Mouse (Mus musculus) heart, adult 2 months (tissue): ENCODE results near the gene Ptcra. TPM values are rescaled to one million over a fixed set of nuclear protein-coding genes. Genes with fewer than 3 reads are reported as not detected.

Experiments used
- DNase-seq, 2 experiments: peaks; one replicate each; pipeline ENCODE4 v3.0.0; 2021
- H3K27ac ChIP-seq: fragments of 200-600 bp; 2 replicates; pipeline ENCODE4 v1.8.1; 2022
- H3K27me3 ChIP-seq: fragments of 200-500 bp; 2 replicates; pipeline ENCODE4 v1.6.1; 2012; ENCODE audit warnings: mild to moderate bottlenecking, low read length, inconsistent platforms, mixed read lengths; ENCODE audit not compliant: control insufficient read depth, insufficient read depth
- H3K36me3 ChIP-seq: fragments of 200-500 bp; 2 replicates; pipeline ENCODE4 v1.6.1; 2012; ENCODE audit warnings: low read length, inconsistent platforms; ENCODE audit not compliant: control insufficient read depth, insufficient read depth
- H3K4me1 ChIP-seq: fragments of 200-500 bp; 2 replicates; pipeline ENCODE4 v1.6.1; 2011; ENCODE audit warnings: low read length; ENCODE audit not compliant: control insufficient read depth, insufficient read depth
- H3K4me3 ChIP-seq: fragments of 200-600 bp; 2 replicates; pipeline ENCODE4 v1.8.1; 2022
- H3K79me2 ChIP-seq: fragments of 200-500 bp; replicated peaks from 2 replicates; pipeline ENCODE4 v1.6.1; 2012; ENCODE audit warnings: mild to moderate bottlenecking, inconsistent platforms, low read length, moderate library complexity, mixed read lengths; ENCODE audit not compliant: control insufficient read depth, insufficient read depth
- H3K9ac ChIP-seq: fragments of 200-500 bp; 2 replicates; pipeline ENCODE4 v1.6.1; 2012; ENCODE audit warnings: low read depth, mild to moderate bottlenecking, control low read depth, inconsistent platforms, low read length, mixed read lengths
- CTCF ChIP-seq: fragments of 200-600 bp; IDR thresholded peaks from 2 replicates; pipeline ENCODE4 v1.8.1; 2022; ENCODE audit warnings: antibody characterized with exemption, mild to moderate bottlenecking, moderate library complexity
- EP300 ChIP-seq: fragments of 200-500 bp; IDR thresholded peaks from 2 replicates; pipeline ENCODE4 v1.6.1; 2011; ENCODE audit warnings: low read depth, low read length, control low read depth; ENCODE audit not compliant: insufficient read depth
- POLR2A ChIP-seq: fragments of 200-500 bp; IDR thresholded peaks from 2 replicates; pipeline ENCODE4 v1.6.1; 2011; ENCODE audit warnings: mild to moderate bottlenecking, low read depth, low read length, control low read depth; ENCODE audit not compliant: insufficient read depth
- WGBS: fragments of 180-500 bp; shearing (Covaris S2); methylation state at CpG from one replicate; pipeline ENCODE4 v1.1.7; 2018; 5-methylcytosine and 5-hydroxymethylcytosine counted together
- intact Hi-C: fragments of 180-260 bp; cut with DNase I; formaldehyde crosslinking; loops from one replicate; pipeline ENCODE4 v1.15.1; 2025
- polyA plus RNA-seq: library from polyadenylated mRNA; depleted of rRNA; stranded (reverse); fragments of >200 nt; gene quantifications from 2 replicates; pipeline ENCODE4 v1.2.3, GENCODE M21; 2012
- total RNA-seq, 2 experiments: library from RNA; stranded (reverse); gene quantifications; 2 replicates each; pipeline ENCODE4 v1.2.3; 2021

The Ptcra gene
- total and polyA plus RNA-seq, 3 experiments, result 0.08 TPM; not detected in 2

DNA sequence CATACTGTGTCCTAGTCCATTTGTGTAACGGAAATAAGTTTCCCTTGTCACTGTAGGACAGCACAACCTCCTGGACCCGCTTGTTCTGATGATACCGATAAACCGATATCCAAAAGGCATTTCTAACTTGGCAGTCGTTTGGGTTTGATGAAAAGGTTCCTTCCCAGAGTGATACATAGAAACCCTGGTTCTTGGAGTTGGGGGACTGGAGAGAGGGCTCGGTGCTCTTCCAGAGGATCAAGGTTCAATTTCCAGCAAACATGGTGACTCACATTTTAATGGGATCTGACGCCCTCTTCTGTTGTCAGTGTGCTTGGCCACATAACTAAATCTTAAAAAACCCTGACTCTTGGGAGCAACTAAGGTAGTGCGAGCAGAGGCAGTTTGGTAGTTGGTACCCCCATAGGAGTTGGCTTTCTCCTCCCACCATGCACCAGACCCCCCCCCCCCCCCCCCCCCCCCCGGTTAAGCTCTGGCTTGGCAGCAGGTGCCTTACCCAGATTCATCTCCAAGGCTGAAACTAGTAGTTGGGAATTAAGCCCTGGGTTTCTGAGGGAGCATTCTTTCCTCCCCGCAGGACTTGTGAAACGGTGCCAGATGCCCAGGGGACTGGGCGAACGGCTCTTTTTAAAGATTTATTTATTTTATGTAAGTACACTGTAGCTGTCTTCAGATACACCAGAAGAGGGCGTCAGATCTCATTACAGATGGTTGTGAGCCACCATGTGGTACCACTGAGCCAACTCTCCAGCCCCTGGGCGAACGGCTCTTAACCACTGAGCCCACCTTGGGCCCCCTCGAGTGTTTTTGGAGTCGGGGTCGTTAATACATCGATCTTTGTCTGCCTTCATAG lies 10.0 kb upstream of the Ptcra start:
- no peaks in the 10 kb centered on the region for H3K27me3 ChIP-seq
- peak overlapping the region; percentile 91 for H3K4me3 ChIP-seq
- WGBS, result 12% methylated on average over 19 of the region's 20 CpGs
- H3K4me1 ChIP-seq, result peaks cover 2% of the 10 kb centered on the region
- no peak for DNase-seq
- no peaks in the 10 kb centered on the region for H3K36me3 ChIP-seq
- peak overlapping the region; percentile 87 for H3K9ac ChIP-seq
- peak overlapping the region; percentile 82 for H3K27ac ChIP-seq
- H3K79me2 ChIP-seq, result no peaks in the 10 kb centered on the region
- no peak; the same call in 1 of the 2 replicates for TF ChIP-seq CTCF
- TF ChIP-seq POLR2A, result peak; percentile 60; the same call in 1 of the 2 replicates
- TF ChIP-seq EP300, result 0 out of 2 replicates have a peak, but pooled peaks have one; percentile 7
- intact Hi-C loops, result no loop called here

DNA sequence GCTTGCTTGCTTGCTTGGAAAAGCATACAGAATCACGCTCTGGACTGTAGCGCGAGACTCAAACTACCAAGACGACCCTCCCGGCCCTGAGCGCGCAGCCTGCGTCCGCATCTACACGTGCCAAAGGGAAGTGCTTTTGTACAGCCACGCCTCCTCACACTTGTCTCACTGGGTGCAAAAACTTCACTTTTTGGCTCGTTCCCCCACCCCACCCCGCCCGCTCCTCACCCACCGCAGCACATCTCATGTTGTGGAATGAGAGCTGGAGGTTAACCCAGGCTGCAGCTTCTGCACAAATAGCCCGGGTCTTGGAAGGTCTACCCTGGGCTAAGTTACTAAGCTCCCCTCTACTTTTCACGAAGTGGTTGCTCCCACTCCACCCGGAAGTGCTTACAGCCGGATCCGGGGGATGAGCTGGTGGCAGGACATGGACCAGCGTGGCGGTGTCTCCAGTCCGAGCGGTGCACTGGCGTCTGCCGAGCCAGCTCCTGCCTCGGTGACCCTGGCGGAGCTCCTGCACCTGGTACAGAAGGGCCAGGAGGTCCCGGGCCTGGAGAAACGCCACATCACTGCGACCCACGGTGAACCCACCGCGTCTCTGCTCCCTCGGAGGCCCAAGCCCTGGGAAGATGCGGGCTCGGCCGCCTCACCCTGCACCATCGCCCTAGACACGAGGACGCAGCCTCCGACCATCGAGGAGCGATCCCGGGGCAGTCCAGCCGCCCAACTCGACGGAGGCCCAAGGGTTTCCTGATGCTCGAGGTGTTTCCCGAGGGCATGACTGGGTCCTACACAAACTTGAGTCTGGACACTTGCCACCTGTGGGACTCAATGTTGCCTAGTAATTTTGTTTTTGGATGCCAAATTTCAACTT lies 9.1 kb upstream of the Ptcra start, which contains the start of gene 2310039H08Rik:
2310039H08Rik (plus strand) TSS at position 232 of the 874 bp plus-strand sequence.
- TF ChIP-seq CTCF (no peak), EP300 (no peak), POLR2A (peak; percentile 92)
- peak within 1 kb of the TSS; percentile 82 for H3K27ac ChIP-seq
- H3K27me3 ChIP-seq, result no peaks in the 10 kb centered on the region
- H3K4me3 ChIP-seq, result peak within 1 kb of the TSS; percentile 91
- intact Hi-C loops, result loop anchor here (1.0 kb wide), 2 partner anchors 10 to 20 kb away; partner anchors contain the start of genes Cnpy3 and Rpl7l1
- DNase-seq, result peak; percentile 87 to 90
- H3K36me3 ChIP-seq, result no peaks in the 10 kb centered on the region
- H3K9ac ChIP-seq, result peak within 1 kb of the TSS; percentile 87
- WGBS, result under 1% methylated on average over 50 of the region's 50 CpGs
- peaks cover 2% of the 10 kb centered on the region for H3K4me1 ChIP-seq
- no peaks in the 10 kb centered on the region for H3K79me2 ChIP-seq

DNA sequence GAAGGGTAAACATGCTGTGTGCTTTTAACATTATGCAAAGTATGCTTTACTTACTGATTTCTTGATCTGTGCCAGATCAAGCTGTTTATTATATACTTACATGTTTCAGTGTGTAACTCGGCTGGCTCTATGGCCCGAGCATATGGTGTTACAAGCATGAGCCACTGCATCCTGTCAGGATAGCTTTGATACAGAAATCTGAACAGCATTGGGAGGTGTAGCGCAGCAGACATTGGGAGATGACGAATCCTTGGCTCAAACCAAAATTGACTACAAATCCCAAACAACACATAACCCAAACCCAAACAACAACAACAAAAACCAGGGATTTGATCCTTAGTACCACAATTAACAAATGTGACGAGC lies 8.5 kb upstream of the Ptcra start:
- intact Hi-C loops, result loop anchor here (1.0 kb wide), 2 partner anchors 10 to 20 kb away; partner anchors contain the start of genes Cnpy3 and Rpl7l1
- Histone ChIP-seq H3K9ac (peak overlapping the region; percentile 57), H3K27ac (peak overlapping the region; percentile 82), H3K79me2 (no peaks in the 10 kb centered on the region), H3K36me3 (no peaks in the 10 kb centered on the region), H3K4me3 (peak overlapping the region; percentile 91), H3K4me1 (peaks cover 2% of the 10 kb centered on the region), H3K27me3 (no peaks in the 10 kb centered on the region)
- DNase-seq, result no peak
- TF ChIP-seq CTCF (no peak), EP300 (no peak), POLR2A (no peak)
- WGBS, result 5% methylated on average over 5 of the region's 5 CpGs

DNA sequence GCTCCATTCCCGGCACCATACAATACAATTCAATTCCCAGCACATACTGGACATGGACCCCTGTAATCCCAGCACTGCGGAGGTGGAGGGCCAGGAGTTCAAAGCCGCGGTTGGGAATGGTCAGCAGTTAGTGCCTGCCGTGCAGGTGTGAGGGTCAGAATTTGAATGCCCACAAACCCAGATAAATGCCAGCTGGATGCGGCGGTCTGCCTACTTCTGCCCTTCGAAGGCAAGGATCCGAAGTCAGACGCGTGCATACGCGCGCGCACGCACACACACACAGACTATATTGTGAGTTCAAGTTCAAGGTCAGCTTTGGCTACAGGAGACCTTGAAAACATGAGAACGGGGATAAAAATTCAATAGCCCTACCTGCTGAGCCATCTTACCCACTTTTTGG lies 8.1 kb upstream of the Ptcra start:
- H3K27me3 ChIP-seq, result no peaks in the 10 kb centered on the region
- peaks cover 2% of the 10 kb centered on the region for H3K4me1 ChIP-seq
- no peak for DNase-seq
- H3K4me3 ChIP-seq, result no peak overlapping the region; the same call in none of the 2 replicates
- H3K27ac ChIP-seq, result peak overlapping the region; percentile 82; the same call in 1 of the 2 replicates
- no peaks in the 10 kb centered on the region for H3K79me2 ChIP-seq
- H3K36me3 ChIP-seq, result no peaks in the 10 kb centered on the region
- 62% methylated on average over 17 of the region's 17 CpGs for WGBS
- TF ChIP-seq EP300 (no peak), CTCF (no peak), POLR2A (no peak)
- intact Hi-C loops, result loop anchor here (1.0 kb wide), 2 partner anchors 11 to 19 kb away; partner anchors contain the start of genes Cnpy3 and Rpl7l1
- H3K9ac ChIP-seq, result no peak overlapping the region

DNA sequence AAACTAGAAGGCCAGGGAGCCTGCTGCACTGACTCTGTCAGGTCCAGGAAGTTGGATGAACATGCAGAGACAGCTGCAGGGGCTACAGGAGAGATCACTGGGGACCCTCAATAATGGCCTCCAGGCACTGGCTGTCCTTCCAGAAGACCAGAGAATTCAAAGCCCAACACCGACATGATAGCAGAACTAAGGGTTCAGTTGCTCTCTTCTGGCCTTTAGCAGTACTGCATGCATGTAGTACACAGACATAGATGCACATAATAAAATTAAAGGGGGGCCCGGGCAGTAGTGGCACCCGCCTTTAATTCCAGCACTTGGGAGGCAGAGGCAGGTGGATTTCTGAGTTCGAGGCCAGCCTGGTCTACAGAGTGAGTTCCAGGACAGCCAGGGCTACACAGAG lies 7.5 kb upstream of the Ptcra start:
- Histone ChIP-seq H3K36me3 (no peaks in the 10 kb centered on the region), H3K27me3 (no peaks in the 10 kb centered on the region), H3K4me1 (peaks cover 2% of the 10 kb centered on the region), H3K4me3 (no peak overlapping the region), H3K9ac (no peak overlapping the region), H3K27ac (no peak overlapping the region), H3K79me2 (no peaks in the 10 kb centered on the region)
- 0 out of 2 replicates have a peak, but pooled peaks have one; percentile 8 for TF ChIP-seq CTCF
- TF ChIP-seq EP300, result no peak
- no peak for TF ChIP-seq POLR2A
- 88% methylated on average over 4 of the region's 4 CpGs for WGBS
- DNase-seq, result no peak
- intact Hi-C loops, result no loop called here
